Mouse (Mus musculus) kidney, postnatal 36 days (tissue): ENCODE data around the gene Trim40.
"Not testable (repeated sequence)": the region's sequence is repeated elsewhere in the genome, so short reads cannot be mapped to it uniquely, and the experiment has no call there.

ENCODE experiments used
- DNase-seq, 2 experiments: peaks; one replicate each; pipeline ENCODE4 v3.0.0; 2021 to 2022; ENCODE audit warnings: mixed read lengths in 2 of 2

Trim40 gene

DNA sequence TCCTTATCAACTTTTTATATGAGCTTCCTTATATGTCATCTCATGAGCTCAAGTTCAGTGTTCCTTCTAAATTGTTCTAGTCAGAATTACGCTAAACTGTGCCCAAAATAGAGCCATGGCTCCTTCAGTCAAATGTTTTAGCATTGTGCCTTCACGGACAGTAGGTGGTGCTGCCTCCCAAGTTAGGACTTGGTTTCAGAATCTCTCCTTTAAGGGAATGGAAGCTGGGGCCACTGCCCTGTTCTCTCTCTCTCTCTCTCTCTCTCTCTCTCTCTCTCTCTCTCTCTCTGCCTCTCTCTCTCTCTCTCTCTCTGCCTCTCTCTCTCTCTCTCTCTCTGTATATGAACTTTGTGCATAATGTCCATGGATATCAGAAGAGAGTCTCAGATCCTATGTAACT, 2.4 kb upstream of the Trim40 start:
- DNase-seq: peak; percentile 35 to 66

DNA sequence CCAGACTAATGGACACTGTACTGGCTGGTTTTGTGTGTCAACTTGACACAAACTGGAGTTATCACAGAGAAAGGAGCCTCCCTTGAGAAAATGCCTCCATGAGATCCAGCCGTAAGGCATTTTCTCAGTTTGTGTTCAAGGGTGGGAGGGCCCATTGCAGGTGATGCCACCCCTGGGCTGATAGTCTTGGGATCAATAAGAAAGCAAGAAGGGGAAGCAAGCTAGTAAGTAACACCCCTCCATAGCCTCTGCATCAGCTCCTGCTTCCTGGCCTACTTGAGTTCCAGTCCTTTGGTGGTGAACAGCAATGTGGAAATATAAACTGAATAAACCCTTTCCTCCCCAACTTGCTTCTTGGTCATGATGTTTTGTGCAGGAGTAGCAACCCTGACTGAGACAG, 1.6 kb upstream of the Trim40 start:
- not testable (repeated sequence) for DNase-seq

DNA sequence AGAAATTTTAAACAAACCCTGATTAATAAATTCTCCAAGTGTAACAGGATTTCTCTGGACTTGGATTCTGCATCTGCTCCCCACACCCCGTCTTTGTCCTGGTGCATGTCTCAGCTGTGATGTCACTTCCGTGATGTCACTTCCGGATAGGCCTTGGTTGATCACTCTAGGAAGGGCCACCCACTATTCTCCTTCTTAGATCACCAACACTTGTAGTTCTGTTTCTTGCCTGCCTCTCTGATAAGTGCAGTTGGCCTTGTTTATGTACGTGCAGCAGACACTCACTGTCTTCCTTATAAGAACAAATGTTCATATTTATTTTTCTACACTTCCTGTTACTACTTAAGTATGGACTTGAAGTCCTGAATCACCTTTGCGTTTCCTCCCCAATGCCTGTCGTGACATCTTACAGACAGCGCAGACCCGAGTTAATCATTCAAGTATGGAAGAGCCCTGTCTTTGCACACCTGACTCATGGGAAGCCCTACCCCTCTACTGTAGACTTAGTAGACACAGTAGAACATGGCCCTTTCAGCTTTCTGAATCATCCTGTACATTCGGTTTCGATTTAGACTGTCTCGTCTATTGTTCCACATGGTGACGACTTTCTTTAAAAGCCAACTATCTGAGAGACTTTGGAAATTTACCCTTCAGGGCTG, 4.7 kb downstream of the Trim40 start:
- no peak for DNase-seq

DNA sequence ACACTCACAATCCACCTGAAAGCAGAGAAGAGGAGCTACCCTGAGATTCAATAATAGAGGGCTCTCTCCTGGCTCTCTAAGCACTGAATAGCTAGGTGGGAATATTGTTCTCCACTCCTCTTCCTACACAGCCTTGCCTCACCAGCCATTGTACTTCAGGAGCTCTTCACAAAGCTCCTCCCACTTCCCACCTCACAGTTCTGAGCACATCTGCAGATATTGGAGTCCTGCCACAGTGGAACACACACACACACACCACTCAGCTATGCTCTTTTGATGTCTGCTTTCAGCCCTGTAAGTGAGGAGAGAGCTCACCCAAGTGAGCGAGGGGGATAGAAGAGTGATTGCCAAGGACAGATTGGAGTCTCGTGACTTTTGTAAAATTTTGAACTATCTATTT, 6.6 kb downstream of the Trim40 start:
- DNase-seq: no peak

DNA sequence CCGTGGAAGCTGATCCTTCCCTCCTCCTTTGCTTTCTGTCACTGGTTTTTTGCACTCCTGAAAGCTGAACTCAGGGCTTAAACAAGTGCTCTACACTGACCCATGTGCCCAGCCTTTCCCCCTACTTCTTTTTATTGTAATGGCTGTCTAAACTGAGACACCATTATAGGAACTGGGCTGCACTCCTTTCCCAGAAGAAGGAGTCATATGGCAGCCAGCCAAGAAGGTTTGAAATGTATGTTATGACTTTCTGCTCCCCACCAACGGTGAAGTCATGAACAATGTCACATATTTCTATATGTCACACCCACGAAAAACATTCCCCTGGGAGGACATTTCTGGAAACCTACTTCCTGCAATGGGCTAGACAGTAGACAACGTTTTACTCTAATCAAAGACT, 15.3 kb downstream of the Trim40 start:
- DNase-seq: no peak

DNA sequence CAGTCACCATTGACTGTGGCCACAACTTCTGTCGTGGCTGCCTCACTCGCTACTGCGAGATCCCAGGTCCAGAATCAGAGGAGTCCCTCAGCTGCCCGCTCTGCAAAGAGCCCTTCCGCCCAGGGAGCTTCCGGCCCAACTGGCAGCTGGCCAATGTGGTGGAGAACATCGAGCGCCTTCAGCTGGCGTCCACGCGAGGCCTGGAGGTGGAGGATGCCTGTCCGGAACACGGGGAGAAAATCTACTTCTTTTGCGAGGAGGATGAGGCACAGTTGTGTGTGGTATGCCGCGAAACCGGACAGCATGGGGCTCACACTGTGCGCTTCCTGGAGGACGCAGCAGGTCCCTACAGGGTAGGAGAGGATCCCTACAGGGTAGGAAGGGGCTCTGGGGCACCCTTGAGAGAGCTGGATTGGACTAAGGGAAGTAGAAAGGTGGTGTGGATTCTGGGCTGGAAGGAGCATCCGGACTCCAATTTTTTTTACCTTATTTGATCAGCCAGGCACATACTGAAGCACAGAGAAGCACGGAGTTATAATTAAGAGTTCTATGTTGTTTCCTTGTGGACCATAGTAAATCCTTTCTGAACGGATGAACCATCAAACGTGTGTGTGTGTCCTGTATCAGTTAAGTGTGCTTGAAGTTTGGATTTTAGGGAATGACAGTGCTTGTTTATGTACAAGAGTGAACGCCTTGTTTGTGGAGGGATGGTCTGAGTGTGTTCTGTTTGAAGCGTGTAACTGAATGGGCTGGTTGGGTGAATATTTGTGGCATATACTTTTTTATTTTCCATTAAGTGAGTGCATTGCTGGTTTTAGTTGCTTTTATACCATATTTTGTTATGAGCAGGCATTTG, 19.7 kb downstream of the Trim40 start:
- DNase-seq: peak in 1 of 2 experiments; percentile 51

DNA sequence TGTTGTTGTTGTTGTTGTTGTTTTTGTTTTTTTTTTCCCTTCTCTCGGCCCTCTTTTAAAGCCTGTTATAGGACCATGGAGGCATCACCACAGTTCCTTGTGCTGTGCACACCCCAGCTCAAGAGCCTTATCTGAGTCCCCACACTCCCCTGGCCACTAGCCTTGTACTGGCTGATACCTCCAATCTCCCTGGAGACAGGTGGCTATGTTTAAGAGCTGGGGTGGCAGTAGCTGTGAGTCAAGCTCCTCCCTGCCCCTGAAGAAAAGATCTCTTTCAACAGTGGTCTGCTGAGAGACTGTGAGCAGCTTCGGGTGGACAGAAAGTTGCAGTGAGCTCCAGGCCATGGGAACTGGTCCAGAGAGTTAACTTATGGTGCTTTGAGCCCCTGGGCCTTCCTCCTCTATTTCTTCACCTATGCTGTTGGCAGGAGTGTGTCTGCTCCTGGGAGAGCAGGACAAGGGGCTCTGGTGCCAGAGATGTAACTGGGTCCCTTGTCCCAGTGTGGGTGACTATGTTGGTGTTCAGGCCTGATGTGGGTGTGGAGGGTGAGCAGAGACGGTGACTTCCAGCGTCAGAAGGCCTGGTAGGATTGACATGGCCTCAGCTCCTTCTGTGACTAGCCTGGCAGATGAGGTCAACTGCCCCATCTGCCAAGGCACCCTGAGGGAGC, 20.5 kb downstream of the Trim40 start, which contains the start of gene Trim10:
TSS of gene Trim10 (plus strand) at position 291 of the 671 bp plus-strand sequence.
- no peak for DNase-seq

DNA sequence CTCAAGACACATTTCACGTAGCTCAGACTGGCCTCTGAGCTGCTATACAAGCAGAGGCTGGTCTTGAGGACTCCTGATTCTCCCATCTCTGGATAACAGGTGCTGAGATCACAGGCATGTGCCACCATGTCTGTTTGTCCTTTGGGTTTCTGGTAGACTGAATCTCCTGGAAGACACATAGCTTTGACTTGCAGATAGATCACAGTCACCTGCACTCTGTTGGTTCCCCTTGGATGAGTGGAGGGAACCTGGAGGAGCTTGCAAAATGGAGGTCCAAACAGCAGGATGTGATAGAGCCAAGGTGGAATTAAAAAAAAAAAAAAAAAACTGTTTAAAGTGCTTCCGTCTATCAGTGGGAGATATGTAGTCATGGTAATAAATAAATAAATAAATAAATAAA, 21.1 kb downstream of the Trim40 start:
- DNase-seq: no peak

DNA sequence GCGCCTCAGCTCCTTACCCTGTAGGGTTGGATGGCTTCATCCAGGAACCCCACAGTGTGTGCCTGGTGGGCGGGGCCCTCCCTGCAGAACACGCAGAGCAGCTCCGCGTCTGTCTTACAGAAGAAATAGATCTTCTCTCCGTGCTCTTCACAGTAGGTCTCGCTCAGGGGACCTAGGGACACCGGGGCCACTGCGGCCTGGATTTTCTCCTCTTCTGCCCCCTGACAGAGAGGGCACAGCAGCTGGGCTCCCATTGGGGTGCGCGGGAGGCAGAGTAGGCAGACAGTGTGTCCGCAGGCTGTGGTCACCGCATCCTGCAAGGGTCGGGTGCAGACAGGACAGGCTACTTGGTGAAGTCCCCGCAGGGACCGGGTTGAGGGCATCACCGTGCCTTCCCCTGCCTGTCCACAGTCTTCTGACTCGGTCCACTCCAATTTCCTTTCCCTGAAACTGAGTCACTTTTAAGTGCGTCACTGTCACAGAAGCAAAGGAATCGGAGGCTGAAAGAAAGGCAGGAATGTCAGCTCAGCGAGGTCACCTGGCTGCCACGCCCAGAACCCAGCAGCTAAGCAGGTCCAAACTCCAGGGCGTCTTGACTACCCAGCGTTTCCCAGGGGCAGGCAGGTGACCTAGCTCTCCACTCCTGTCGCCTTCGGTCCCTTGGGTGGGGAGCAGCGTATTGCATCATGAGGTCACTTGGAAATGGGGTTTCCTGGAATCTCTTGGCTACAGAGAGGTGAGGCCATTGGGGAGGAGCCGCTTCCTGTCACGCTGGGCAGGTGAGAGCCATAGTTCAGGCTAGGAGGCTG, 23.0 kb downstream of the Trim40 start, which contains the start of gene Trim15:
TSS of gene Trim15 (minus strand) at position 492 of the 809 bp plus-strand sequence.
- DNase-seq: peak; percentile 34 to 62

DNA sequence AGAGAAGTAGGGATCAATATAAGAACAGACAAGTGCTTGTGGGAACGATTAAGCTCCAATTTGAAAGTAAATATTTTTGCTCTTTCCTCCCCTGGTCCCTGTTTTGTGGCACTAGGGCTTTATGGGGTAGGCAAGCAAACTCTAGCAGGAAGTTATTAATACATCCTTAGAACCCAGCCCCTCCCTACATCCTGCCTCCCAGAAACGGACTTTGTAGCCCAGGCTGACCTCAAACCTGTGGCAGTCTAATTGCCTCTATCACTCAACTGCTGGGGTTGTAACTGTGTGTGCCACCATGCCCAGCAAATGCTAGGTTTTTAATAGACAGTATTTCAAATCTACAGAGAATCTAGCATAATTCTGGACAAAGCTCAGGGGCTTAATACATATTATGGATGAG, 28.2 kb downstream of the Trim40 start:
- no peak for DNase-seq

DNA sequence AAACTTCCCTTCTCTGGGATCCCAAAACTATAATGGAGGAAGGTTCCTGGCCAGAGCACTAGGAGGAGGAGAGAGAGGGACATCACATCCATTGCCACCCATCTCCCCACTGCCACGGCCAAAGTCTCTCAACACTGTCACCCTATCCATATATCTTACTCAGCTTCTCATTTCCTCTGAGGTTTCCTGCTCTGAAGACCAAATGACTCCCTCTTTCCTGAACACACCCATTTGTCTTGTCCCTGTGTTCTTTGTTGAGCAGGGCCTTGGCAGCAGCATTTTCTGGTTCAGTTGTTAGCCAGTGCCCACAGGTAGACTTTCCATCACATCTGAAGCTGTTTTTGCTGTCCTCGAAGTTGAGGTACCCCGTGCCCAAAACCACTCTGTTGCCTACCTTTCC, 31.7 kb downstream of the Trim40 start:
- no peak for DNase-seq

DNA sequence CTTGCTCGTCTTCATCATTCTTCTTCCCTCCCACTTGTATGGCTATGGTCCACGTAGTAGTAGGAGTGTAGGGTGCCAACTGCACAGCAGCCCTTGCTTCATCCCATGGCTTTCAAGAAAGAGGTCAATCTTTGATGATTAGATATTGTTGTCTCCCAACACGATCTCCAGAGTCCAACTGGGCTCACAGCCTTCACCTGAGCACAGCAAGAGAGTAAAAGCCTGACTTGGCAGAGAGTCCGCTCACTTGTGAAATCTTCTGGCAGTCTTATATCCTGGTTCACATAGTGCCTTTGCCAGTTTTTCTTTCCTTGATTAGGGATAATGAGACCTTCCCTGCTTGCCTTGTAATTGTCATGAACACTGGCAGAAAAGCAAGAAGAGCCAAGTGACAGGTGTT, 33.7 kb downstream of the Trim40 start:
- no peak for DNase-seq

DNA sequence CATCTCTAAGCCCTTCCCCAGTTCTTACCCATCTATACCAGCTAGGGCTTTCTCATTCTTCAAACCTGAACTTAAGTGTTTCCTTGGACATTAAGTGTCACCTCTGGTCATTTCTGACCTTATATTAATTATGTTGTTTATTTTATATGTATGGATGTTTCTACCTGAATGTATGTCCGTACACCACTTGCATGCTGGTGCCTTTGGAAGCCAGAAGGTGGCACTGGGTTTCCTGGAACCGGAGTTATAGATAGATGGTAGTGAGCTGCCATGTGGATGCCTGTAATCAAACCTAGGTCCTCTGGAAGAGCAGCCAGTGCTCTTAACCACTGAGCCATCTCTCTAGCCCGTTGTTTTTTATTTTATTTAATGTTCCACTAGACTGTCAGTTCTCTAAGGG, 34.4 kb downstream of the Trim40 start:
- DNase-seq: no peak

DNA sequence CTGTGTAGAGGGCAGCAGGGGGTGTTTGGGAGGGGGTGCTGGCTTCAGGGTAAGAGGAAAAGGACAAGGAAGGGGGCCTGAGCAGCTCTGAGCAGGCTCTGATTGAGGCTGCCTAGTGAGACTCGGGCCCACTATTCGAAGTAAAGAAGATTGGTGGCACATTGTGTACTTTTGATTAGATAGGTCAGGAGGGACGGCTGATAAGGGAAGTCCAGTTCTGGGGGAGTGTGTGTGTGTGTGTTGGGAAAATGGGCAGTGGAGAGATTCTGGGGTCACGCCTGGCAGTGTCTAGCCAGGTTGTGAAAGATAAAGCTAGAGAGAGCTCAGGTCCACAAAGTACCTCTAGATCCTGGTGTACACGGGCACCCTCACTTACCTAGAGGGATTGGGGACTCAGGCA, 38.3 kb downstream of the Trim40 start:
- DNase-seq: no peak

DNA sequence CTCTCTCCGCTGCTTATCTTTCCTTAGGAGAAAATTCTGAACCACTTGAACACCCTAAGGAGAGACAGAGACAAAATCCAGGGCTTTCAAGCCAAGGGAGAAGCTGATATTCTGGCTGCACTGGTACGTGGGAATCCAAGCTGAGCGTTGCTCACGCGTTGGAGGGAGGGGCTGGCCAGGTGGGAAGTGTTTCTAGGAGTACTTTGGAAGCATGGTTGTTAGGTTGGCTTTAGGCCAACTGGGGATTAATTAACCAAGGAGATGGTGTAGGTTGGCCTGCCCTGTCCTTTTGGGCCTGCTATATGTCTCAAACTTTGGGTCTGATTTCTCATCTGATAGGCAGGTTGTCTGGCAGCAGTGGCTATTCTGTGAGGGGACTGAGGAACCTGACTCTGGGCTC, 38.7 kb downstream of the Trim40 start:
- DNase-seq: no peak

DNA sequence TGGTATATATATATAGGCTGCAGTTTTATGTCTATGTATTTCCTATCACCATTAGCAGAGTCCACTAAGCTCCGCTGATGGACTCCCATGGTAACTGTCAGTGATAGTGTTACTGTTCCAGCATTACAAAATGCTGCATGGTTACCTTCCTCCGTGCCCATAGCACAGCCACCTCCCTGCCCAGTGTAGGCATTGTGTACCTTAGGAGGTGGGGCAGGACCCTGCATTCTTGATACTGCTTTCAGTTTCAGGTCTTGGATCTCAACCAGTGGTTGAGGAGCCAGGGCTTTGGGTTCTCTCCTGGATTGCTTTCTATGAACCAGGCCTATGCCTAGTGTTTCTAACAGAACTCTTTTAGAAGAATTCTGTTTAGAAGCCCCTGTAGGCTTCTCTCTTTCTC, 39.9 kb downstream of the Trim40 start:
- DNase-seq: no peak

DNA sequence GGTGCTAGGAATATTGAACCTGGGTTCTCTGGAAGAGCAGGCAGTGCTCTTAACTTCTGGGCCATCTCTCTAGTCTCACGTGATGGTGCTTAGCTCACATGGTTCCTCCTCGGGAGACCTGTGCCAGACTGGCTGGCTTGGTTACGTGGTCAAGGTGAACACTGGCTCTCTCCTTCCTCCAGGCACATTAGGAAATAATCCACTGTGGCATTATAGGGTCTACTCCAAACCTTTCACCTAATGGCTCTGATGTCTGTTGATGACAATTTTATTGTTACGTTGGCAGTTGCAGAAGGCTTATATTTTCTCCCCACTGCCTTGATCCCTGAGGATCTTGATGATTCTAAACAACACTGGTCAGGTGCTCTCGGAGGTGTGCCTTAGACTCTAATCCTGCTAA, 41.0 kb downstream of the Trim40 start:
- no peak for DNase-seq

DNA sequence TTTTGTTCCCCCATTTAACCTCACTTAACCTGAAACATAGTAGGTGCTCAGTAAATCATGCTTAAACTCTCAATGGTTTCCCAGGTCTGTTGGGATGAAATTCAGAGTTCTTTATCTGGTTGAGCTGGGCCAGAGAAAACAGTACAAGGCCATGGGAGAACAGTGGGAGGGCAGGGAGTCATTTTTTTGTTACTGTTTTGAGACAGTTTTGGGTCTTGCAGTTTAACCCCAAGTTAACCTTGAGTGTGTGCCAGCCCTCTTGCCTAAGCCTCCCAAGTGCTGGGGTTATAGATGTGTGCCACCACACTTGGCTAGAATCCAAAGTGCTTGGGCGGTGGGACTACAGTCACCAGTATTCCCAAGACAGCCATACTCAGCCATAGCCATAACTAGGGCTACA, 45.2 kb downstream of the Trim40 start:
- DNase-seq: no peak

DNA sequence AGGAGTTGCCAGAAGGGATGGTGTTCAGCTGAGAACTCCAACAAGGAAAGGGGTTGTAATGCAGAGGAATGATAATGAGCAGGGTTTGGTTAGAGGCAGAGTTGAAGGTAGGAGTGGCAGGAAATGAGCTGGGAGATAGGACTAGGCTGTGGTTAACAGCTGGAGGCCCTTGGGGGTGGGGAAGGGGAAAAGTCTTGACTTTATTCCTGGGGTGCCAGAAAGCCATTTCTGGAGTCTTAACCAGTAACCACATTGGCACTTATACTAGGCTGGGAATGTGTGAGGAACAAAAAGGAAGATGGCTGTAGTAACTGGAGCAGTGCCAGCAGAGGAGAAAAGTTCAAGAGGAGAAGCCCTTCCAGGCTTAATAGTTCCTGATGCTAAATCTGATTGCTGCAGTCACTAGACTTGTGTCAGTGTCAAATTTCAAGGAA, 45.6 kb downstream of the Trim40 start:
- DNase-seq: peak in 1 of 2 experiments; percentile 34

DNA sequence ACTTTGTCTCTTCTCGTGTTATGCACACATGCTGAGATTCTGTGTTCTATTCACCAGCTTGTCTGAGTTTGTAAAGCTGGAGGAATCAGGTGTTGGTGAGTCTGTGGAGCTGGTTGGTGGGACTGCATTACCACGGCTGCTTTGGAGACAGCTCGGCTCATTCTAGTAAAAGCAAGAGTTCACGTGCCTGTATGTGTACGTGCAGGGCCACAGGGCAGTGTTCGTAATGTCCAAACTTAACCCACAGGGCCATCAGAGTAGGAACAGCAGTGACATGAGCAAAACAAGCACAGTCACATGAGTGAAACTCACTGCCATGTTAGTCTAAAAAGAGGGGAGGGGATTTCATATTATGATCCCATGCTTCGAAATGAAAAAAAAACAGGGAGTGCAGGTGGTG, 46.2 kb downstream of the Trim40 start:
- no peak for DNase-seq

DNA sequence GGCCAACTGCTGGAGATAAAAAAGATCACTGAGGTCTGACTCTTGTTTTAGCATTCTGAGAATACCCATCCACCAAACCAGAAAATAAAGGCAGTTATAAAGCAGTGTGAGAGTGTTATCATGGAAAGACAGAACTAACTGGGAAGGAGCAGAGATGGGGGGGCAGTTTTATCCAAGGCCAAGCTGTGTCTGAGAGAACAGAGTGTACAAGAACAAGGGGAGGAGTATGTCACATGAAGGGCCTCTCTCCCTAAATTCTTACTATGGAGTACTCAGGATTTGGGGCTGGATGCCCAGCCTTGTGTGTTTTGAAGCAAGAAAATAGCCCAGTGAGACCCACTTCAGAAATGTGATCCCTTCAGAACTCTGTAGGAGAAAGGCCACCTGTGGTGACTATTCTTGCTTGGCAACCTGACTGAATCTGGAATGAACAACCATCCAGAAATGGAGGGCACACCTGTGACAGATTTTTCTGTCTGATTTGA, 48.9 kb downstream of the Trim40 start:
- DNase-seq: no peak

DNA sequence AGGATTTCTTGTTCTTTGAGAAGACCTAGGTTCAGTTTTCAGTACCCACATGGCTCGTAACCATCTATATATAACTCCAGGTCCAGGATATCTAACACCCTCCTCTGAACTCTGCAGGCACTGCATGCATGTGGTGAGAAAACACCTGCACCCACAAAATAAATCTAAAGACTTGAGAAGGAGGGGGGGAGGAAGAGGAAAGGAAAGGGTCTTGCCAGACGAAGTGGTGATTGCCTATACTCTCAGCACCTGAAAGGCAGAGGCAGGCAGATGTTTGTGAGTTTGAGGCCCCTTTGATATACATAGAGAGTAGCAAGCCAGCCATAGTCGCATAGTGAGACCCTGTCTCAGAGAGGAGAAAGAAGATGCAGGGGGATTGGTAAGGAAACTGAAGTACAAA, 50.0 kb downstream of the Trim40 start:
- DNase-seq: no peak

DNA sequence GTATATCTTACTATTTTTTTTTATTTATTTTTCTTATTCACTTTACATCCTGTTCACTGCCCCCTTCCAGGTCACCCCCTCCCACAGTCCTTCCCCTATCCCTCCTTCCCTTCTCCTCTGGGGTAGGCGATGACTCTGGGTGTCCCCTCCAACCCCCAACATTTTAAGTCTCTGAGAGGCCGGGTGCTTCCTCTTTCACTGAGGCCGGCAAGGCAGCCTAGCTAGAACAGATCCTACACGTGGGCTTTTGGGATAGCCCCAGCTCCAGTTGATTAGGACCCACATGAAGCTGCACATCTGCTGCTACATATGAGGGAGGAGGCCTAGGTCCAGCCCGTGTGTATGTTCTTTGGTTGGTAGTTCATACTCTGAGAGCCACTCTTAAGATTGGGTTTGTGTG, 50.9 kb downstream of the Trim40 start:
- no peak for DNase-seq
